Mouse (Mus musculus) lung, postnatal 14 days (tissue): Measurements from ENCODE around the gene Casz1.
A peak's percentile ranks its signal among the peaks of the same experiment; 100 is the strongest.

Experiments
- DNase-seq: peaks from one replicate; pipeline ENCODE4 v3.0.0; 2021

Casz1 gene

GRCm38 (mm10) chr4:148804137-148804779 is at the start of gene Casz1:
Casz1 (plus strand) TSS chr4:148804429.
- DNase-seq, result peak; percentile 95

GRCm38 (mm10) chr4:148758863-148759262 is 45.4 kb upstream of the Casz1 start:
- DNase-seq, result no peak

- DNase-seq, result no peak
Measured at GRCm38 (mm10) chr4:148760152-148760551, 44.1 kb upstream of the Casz1 start.

GRCm38 (mm10) chr4:148766021-148766775 is 38.0 kb upstream of the Casz1 start:
- no peak for DNase-seq

GRCm38 (mm10) chr4:148767655-148768305 is 36.4 kb upstream of the Casz1 start:
- no peak for DNase-seq

GRCm38 (mm10) chr4:148768649-148769048 is 35.6 kb upstream of the Casz1 start:
- DNase-seq, result no peak

- DNase-seq, result no peak
Measured at GRCm38 (mm10) chr4:148770582-148771408, 33.4 kb upstream of the Casz1 start.

- no peak for DNase-seq
Measured at GRCm38 (mm10) chr4:148771409-148771929, 32.8 kb upstream of the Casz1 start.

- DNase-seq, result no peak
Measured at GRCm38 (mm10) chr4:148772658-148773057, 31.6 kb upstream of the Casz1 start.

GRCm38 (mm10) chr4:148774036-148774435 is 30.2 kb upstream of the Casz1 start:
- no peak for DNase-seq

GRCm38 (mm10) chr4:148775476-148776269 is 28.6 kb upstream of the Casz1 start:
- DNase-seq, result no peak

- DNase-seq, result no peak
Measured at GRCm38 (mm10) chr4:148780097-148780621, 24.1 kb upstream of the Casz1 start.

GRCm38 (mm10) chr4:148781516-148781915 is 22.7 kb upstream of the Casz1 start:
- DNase-seq, result no peak

- no peak for DNase-seq
Measured at GRCm38 (mm10) chr4:148782880-148783279, 21.3 kb upstream of the Casz1 start.

GRCm38 (mm10) chr4:148783760-148784159 is 20.5 kb upstream of the Casz1 start:
- DNase-seq, result no peak

GRCm38 (mm10) chr4:148785053-148785567 is 19.1 kb upstream of the Casz1 start:
- no peak for DNase-seq

- no peak for DNase-seq
Measured at GRCm38 (mm10) chr4:148785995-148786394, 18.2 kb upstream of the Casz1 start.

GRCm38 (mm10) chr4:148790940-148791339 is 13.3 kb upstream of the Casz1 start:
- no peak for DNase-seq

- DNase-seq, result no peak
Measured at GRCm38 (mm10) chr4:148795038-148795437, 9.2 kb upstream of the Casz1 start.

GRCm38 (mm10) chr4:148797475-148798324 is 6.5 kb upstream of the Casz1 start:
- peak; percentile 66 for DNase-seq
